Mouse (Mus musculus): ENCODE results near the gene Arl16.
A peak's percentile ranks its signal among the peaks of the same experiment; 100 is the strongest.

Arl16 gene

GRCm38 (mm10) chr11:120452246-120452645 is 15.2 kb downstream of the Arl16 start:
- DNase-seq (ENCODE audit: low read depth): no peak

DNA sequence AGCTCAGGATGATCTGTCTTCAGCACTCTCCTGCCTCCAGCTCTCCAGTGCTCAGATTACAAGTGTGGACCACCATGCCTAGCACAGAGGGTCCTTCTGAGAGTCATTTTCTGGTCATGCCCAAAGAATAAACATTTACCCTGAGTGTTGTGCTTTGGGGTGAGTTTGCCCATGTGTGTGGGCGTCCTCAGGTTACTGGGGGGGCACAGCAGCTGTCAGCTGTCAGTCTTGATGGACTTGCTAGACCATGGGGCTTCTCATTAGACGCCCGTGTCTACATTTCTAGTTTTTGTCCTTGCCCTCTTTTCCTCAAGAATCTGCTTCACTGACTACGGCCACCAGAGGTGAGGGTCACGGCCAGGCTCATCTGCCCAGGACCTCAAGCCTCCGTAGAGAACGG is 20.2 kb downstream of the Arl16 start:
- DNase-seq (ENCODE audit: low read depth): no peak

- DNase-seq (ENCODE audit: low read depth): no peak
Measured at GRCm38 (mm10) chr11:120445475-120445874, 21.9 kb downstream of the Arl16 start.

DNA sequence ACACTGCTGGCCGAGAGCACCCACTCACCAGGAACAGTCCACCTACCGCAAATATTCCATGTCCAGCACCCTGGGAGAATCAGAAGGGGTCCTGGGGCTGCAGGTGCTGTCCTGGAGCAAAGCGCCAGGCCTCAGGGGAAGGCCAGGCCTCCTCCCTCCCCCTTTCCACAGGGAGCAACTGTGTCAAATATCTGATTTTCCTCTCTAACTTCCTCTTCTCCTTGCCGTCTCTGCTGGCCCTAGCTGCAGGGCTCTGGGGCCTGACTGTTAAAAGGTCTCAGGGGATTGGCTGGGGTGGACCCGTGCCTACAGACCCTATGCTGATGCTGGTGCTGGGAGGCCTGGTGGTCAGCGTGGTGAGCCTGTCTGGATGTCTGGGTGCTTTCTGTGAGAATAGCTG is 23.3 kb downstream of the Arl16 start:
- DNase-seq (ENCODE audit: low read depth): no peak

DNA sequence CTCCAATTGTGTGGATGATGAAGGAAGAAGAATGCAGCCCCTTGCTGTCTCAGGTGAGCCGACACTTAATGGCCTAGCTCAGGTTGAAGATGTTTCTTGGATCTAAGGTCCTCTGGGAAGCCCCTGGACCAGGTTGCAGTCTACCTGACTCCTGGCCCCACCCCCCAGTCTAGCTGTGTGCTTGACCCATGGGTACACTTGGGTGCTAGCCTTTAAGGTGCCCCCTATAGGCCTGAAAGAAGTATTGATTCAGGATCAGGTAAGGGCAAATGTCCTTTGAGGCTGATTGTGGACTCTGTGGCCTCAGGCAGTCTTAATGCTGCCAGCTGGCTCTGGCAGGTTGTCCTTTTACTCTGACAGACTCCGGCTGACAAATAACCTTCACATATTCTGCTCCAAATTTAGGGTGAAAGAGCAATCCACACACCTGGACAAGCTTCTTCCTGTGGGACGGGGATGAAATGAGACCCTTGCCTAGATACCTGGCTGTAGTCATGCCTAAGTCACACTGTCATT is 24.6 kb downstream of the Arl16 start:
- no peak for DNase-seq (ENCODE audit: low read depth)

GRCm38 (mm10) chr11:120442344-120442743 is 25.1 kb downstream of the Arl16 start, which contains the start of gene Tspan10:
TSS of gene Tspan10 (plus strand) at chr11:120442644.
- DNase-seq (ENCODE audit: low read depth): no peak

DNA sequence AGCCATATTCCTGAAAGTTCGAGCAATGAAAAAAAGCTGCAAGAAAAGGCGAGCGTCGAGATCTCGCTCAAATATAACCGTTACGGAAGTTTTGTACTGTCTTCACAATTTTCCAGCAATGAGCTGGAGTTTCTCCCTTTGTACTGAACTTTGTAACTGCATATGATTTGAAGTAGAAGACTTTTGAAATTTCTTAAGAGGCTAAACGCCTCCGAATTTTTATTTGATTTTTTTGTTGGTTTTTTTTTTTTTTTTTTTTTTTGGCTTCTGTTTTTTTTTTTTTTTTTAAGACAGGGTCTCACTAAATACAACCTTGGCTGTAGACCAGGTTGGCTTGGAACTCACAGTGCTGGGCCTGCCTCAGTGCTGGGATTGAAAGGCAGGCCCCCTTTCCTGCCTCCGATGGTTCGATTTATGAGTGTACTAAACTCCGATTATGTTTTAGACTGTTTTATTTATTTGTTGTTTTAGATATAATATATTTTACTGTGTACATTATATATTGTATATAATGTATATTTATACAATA is 29.5 kb downstream of the Arl16 start:
- DNase-seq (ENCODE audit: low read depth): peak; percentile 57

DNA sequence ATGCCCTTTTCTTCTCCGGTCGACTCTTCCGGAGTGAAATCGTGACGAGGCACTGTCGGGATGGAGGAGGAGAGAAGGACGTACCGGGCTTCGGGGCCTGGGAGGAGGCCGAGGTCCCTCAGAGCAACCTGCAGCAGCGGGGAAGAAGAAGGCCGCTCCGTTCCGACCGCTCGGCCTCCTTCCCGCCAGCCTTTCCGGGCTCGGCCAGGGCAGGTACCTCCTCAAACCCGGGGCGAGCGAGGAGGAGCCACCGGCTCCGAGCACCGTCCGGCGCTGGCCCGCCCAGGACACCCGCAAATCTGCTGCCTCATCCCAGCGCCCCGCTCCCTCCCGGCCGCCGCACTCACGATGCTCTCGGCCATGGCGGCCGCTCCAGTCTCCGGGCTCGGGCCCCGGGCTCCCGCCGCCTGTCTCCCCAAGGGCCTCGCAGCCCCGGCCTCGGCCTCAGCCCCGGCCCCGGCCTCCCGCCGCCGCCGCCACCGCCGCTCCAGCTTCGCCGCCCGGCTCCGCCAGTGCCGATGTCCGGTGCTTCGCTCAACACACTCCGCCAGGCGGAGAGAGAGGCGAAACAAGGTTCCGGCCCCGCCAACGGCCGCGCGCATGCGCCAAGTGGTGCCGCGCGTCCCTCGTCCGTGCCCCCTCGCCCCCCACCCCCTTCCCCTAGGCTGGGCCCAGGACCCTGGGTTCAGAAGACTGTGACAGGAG is 30.1 kb downstream of the Arl16 start, which contains the start of gene Nploc4:
Gene Nploc4, minus strand, starts transcription at position 557 of the 705 bp plus-strand sequence.
- DNase-seq (ENCODE audit: low read depth): peak; percentile 93

DNA sequence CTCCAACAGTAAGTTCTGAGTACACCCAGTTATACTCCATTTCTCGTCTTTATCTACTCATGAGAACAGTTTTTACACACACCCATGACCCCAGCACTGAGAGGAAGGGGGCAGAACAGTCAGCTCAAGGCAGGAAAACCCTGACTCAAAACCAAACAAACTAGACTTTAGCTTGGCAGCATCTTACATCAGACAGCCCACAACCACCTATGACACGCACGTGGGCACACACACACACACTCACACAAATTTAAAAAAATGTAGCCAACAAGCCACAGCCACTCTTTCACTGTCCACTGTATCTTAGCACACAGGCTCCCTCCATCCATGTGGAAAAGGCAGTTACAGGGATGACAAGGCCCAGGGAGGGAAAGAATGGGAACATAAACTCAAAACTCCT is 40.7 kb downstream of the Arl16 start:
- DNase-seq (ENCODE audit: low read depth): no peak

GRCm38 (mm10) chr11:120423569-120424295 is 43.7 kb downstream of the Arl16 start:
- DNase-seq (ENCODE audit: low read depth): peak; percentile 85

DNA sequence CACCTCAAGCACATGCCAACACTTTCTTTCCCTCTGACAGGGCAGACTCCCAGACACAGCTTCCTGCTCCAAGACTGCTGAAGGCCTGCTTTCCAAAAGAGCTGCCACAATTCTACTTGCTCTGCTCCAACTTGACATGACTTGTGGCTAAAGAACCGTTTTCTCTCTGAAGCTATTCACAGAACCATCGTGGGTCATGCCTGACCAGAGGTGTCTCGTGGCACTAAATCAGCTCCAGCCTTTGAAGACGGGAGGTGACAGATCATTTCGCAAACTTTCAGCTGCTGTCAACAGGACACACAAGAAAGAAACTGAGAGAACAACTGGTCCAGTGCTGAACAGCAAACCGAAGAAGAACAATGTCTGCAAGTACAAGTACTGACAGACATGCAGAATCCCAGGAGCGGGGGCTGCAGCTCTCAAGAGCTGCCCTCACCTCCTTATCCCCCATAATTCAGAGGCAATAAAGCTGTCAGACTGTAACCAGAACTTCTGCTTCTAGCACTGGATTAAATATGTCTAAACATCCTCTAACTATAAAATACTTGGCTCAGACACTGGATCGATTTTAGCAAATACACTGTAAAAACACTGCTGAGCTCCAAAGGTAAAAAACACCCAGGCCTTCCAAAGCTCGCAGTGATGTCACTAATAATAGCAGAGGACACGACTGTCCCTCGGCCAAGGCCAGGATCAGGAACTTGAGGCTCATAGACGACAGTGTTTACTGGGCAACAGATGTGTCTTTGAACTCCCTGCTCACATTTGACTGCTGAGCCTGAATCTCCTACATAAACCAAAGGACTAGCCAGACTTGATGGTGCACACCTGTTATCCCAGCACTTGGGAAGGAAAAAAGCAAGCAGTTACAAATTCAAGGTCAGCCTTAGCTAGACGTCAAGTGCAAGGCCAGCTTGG is 44.5 kb downstream of the Arl16 start:
- DNase-seq (ENCODE audit: low read depth): no peak

DNA sequence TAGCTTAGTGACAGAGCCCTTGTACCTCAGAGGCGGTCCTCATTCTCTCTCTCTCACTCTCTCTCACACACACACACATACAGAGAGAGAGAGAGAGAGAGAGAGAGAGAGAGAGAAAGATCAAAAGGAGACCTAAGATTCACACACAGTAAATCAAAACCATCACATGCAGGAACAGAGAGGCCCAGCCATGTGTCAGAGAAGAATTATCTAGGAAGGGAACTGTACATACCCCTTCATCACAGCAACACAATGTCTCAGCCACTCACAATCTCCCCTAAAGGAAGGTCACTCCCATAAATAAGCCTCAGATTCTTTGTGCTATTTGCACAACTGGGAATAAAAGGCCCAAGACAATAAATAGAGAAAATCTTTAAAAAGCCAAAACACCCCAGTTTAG is 48.8 kb downstream of the Arl16 start:
- DNase-seq (ENCODE audit: low read depth): no peak

- no peak for DNase-seq (ENCODE audit: low read depth)
Measured at GRCm38 (mm10) chr11:120417852-120418251, 49.6 kb downstream of the Arl16 start.

All from NIH3T3 (cell line).